Mouse (Mus musculus): ENCODE data around the gene Ssr2.
"Not testable (repeated sequence)": the region's sequence is repeated elsewhere in the genome, so short reads cannot be mapped to it uniquely, and the experiment has no call there.

GRCm38 (mm10) chr3:88596547-88596946 lies 20.9 kb downstream of the Ssr2 start:
- not testable (repeated sequence) for TF ChIP-seq CTCF (IDR thresholded peaks at IDR 0.05; ENCODE audit: control insufficient read depth, insufficient read depth, low read length); POLR2A (IDR thresholded peaks at IDR 0.05; ENCODE audit: borderline replicate concordance, control insufficient read depth, low read depth, low read length)

Measured in bone marrow, adult 2 months (tissue).